ENCODE assay signal across 19 mouse cellular contexts in genomic region chr6:35805738-35806137, GRCm38 (mm10).
"Had no signal": no experiment of that assay in that cellular context is flagged by ENCODE, and none has a peak within 500 bp of the region (broad histone marks: within the 10 kb centered on the region; RNA-seq: fewer than 3 reads in every experiment).

No protein-coding gene starts in this region.

- H3K4me3 ChIP-seq: liver, embryonic 15.5 days; lung, embryonic 15.5 days; megakaryocyte, embryonic 14.5 days; midbrain, embryonic 13.5 days; midbrain, embryonic 15.5 days; neural tube, embryonic 12.5 days had no signal

- H3K9ac ChIP-seq: liver, embryonic 15.5 days; liver, postnatal 0 days; lung, embryonic 15.5 days; midbrain, embryonic 13.5 days; midbrain, embryonic 15.5 days; neural tube, embryonic 12.5 days had no signal

- H3K36me3 ChIP-seq: liver, embryonic 15.5 days; lung, embryonic 15.5 days; midbrain, embryonic 13.5 days; midbrain, embryonic 15.5 days; neural tube, embryonic 12.5 days had no signal

- H3K27ac ChIP-seq: liver, embryonic 15.5 days; lung, embryonic 15.5 days; macrophage; midbrain, embryonic 13.5 days; midbrain, embryonic 15.5 days; neural tube, embryonic 12.5 days had no signal

- H3K9me3 ChIP-seq: liver, embryonic 15.5 days; lung, embryonic 15.5 days; midbrain, embryonic 13.5 days; midbrain, embryonic 15.5 days; neural tube, embryonic 12.5 days had no signal

- H3K27me3 ChIP-seq: liver, embryonic 15.5 days; lung, embryonic 15.5 days; megakaryocyte, embryonic 14.5 days; midbrain, embryonic 13.5 days; midbrain, embryonic 15.5 days; neural tube, embryonic 12.5 days had no signal

- DNase-seq: liver, postnatal 0 days; lung, adult 2 months; lung, postnatal 14 days; lung, postnatal 36 days; right cerebral cortex, postnatal 25 days; right cerebral cortex, postnatal 4 days; spleen, adult 18-20 months; thymus, adult 2 months; thymus, postnatal 25 days; thymus, postnatal 4 days had no signal

- H3K4me1 ChIP-seq: liver, embryonic 15.5 days; lung, embryonic 15.5 days; megakaryocyte, embryonic 14.5 days; midbrain, embryonic 13.5 days; midbrain, embryonic 15.5 days; neural tube, embryonic 12.5 days had no signal

- ATAC-seq: liver, postnatal 0 days; lung, postnatal 0 days; midbrain, embryonic 13.5 days; midbrain, embryonic 15.5 days had no signal

- H3K4me2 ChIP-seq: liver, embryonic 15.5 days; lung, embryonic 15.5 days; midbrain, embryonic 11.5 days; midbrain, embryonic 13.5 days; midbrain, embryonic 15.5 days; neural tube, embryonic 12.5 days had no signal
